In the genomic region with DNA sequence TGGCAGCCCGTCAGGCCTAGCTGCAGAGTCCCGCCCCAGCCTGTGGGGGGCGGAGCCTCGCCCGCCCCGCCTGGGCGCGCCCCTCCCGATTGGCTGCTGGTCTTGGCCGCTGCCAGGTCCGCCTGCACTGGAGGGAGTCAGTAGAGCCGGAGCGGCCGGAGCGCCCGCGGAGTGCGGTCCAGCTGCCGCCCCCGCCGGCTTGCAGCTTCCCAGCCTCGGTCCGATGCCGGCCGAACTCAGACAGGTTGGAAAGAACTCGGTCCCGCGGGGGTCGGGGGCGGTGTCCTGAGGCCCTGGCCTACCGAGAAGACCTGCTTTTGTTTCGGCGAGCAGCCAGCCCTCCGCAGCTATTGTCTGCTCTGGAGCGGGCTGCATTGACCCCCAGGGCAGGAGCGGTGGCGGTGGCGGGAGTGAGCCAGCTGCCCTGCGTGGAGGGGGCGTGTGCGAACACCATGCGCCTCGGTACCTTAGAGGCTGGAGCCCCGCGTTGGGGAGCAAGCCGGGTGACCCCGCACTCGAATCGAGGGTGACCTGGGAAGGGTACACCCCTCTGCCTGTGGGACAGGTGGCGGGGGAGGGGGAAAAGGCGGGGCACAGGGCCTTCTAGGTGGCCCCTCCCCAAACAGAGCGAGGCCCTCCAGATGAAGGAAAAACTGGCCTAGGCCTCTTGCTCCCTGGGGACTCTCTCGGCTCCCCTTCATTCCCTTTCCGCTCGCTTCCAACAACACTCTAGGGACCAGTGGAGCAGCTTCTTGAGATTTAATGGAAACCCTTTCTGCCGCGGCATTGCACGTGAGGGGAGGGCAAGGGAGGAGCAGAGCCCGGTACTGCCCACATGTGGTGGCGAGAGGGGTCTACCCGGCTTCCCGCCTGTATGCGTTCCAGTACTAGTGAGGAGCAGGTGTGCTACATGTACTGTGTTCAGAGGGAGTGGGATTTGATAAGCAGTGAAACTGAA, we compare ENCODE assay signal across 7 mouse cellular contexts. TPM values are rescaled to one million over a fixed set of nuclear protein-coding genes. Genes with fewer than 3 reads are reported as not detected.
A peak's percentile ranks its signal among the peaks of the same experiment; 100 is the strongest.
DNase-seq lines count a peak whose midpoint lies in the region; ATAC-seq lines count a peak whose summit lies in the region.

No protein-coding gene starts in this region.

- H3K4me3 ChIP-seq in intestine, embryonic 14.5 days (ENCODE audit: low read depth, low read length), result peak overlapping the region; percentile 77
- H3K4me3 ChIP-seq in limb, embryonic 11.5 days (ENCODE audit: low read depth, low read length), result peak overlapping the region; percentile 84
- H3K4me3 ChIP-seq in midbrain, embryonic 12.5 days, result peak overlapping the region; percentile 76

- H3K27ac ChIP-seq in intestine, embryonic 14.5 days (ENCODE audit: low read depth), result peak overlapping the region; percentile 66
- peak overlapping the region; percentile 68 for H3K27ac ChIP-seq in limb, embryonic 11.5 days (replicated peaks; ENCODE audit: low read depth, low read length)
- peak overlapping the region; percentile 91 for H3K27ac ChIP-seq in midbrain, embryonic 12.5 days (replicated peaks)

- intact Hi-C loops in gastrocnemius, postnatal 36 days (cut with DNase I), result no loop called here

- peak overlapping the region; percentile 74 for H3K9ac ChIP-seq in intestine, embryonic 14.5 days (ENCODE audit: low read length)
- peak overlapping the region; percentile 76 for H3K9ac ChIP-seq in limb, embryonic 11.5 days (ENCODE audit: low read length)
- peak overlapping the region; percentile 86 for H3K9ac ChIP-seq in midbrain, embryonic 12.5 days (replicated peaks)

- no peaks in the 10 kb centered on the region for H3K9me3 ChIP-seq in intestine, embryonic 14.5 days (ENCODE audit: control insufficient read depth, low read length)
- no peaks in the 10 kb centered on the region for H3K9me3 ChIP-seq in limb, embryonic 11.5 days (ENCODE audit: control insufficient read depth, low read length)
- no peaks in the 10 kb centered on the region for H3K9me3 ChIP-seq in midbrain, embryonic 12.5 days

- H3K36me3 ChIP-seq in intestine, embryonic 14.5 days (ENCODE audit: control insufficient read depth, insufficient read depth, low read length), result peaks cover 9% of the 10 kb centered on the region
- peaks cover 5% of the 10 kb centered on the region for H3K36me3 ChIP-seq in limb, embryonic 11.5 days (ENCODE audit: control insufficient read depth, insufficient read depth, low read length)
- peaks cover 17% of the 10 kb centered on the region for H3K36me3 ChIP-seq in midbrain, embryonic 12.5 days

- ATAC-seq in intestine, embryonic 14.5 days (replicated peaks; ENCODE audit: low FRiP score, low TSS enrichment, low read depth), result peak; percentile 78
- ATAC-seq in limb, embryonic 11.5 days (ENCODE audit: insufficient number of reproducible peaks, low FRiP score, low TSS enrichment, low read depth), result peak; percentile 79
- peak; percentile 82 for ATAC-seq in midbrain, embryonic 12.5 days (ENCODE audit: low FRiP score, low read depth)

- under 1% methylated on average over 63 of the region's 63 CpGs for WGBS in intestine, embryonic 14.5 days
- under 1% methylated on average over 62 of the region's 63 CpGs for WGBS in limb, embryonic 11.5 days
- under 1% methylated on average over 59 of the region's 63 CpGs for WGBS in midbrain, embryonic 12.5 days

- H3K4me2 ChIP-seq in intestine, embryonic 14.5 days (ENCODE audit: low read length), result peak overlapping the region; percentile 99
- H3K4me2 ChIP-seq in limb, embryonic 11.5 days (ENCODE audit: low read depth, severe bottlenecking), result peak overlapping the region; percentile 70
- H3K4me2 ChIP-seq in midbrain, embryonic 12.5 days (replicated peaks), result peak overlapping the region; percentile 90

- H3K27me3 ChIP-seq in intestine, embryonic 14.5 days (replicated peaks; ENCODE audit: control insufficient read depth, insufficient read depth, low read length), result no peaks in the 10 kb centered on the region
- H3K27me3 ChIP-seq in limb, embryonic 11.5 days (ENCODE audit: control insufficient read depth, insufficient read depth, low read length), result no peaks in the 10 kb centered on the region
- no peaks in the 10 kb centered on the region for H3K27me3 ChIP-seq in midbrain, embryonic 12.5 days

- peak; percentile 85 to 87 for DNase-seq in adrenal gland, adult 18-20 months (ENCODE audit: low spot score in 2 of 2)
- DNase-seq in embryo, embryonic 10 days (ENCODE audit: low spot score), result peak; percentile 89
- peak; percentile 82 to 85 for DNase-seq in gastrocnemius, postnatal 36 days
- peak; percentile 86 for DNase-seq in intestine, embryonic 14.5 days (ENCODE audit: low spot score)
- peak; percentile 90 for DNase-seq in limb, embryonic 11.5 days (ENCODE audit: low spot score)
- DNase-seq in spleen, adult 12 weeks (ENCODE audit: low spot score), result peak; percentile 86

- H3K4me1 ChIP-seq in intestine, embryonic 14.5 days (replicated peaks; ENCODE audit: control insufficient read depth, insufficient read depth, low read length), result peaks cover 36% of the 10 kb centered on the region
- H3K4me1 ChIP-seq in limb, embryonic 11.5 days (ENCODE audit: control insufficient read depth, insufficient read depth, low read length), result peaks cover 23% of the 10 kb centered on the region
- H3K4me1 ChIP-seq in midbrain, embryonic 12.5 days, result peaks cover 65% of the 10 kb centered on the region

RNA-seq across cellular contexts. Expression of a gene that starts 33.4 kb away (rescaled TPM):
- total RNA-seq in adrenal gland, adult 18-20 months (2021), result 10 to 100 TPM; 75.6 to 98.9 TPM
- total RNA-seq in gastrocnemius, postnatal 36 days (2021), result 10 to 100 TPM; 16.4 to 17.6 TPM
- polyA plus RNA-seq in intestine, embryonic 14.5 days (2014; fragmentation: Nextera tagmentation; extraction: Ambion mirVana), result 17.0 and 17.4 TPM in 2 replicates
- polyA plus RNA-seq in limb, embryonic 11.5 days (2014; fragmentation: Nextera tagmentation; extraction: Ambion mirVana), result 21.0 and 21.9 TPM in 2 replicates
- polyA plus RNA-seq in midbrain, embryonic 12.5 days (2016; fragmentation: Nextera tagmentation; extraction: Ambion mirVana), result 22.5 and 23.8 TPM in 2 replicates

RNA-seq across cellular contexts. Expression of a gene that starts 33.9 kb away (rescaled TPM):
- 100 to 1,000 TPM; 191 to 384 TPM for total RNA-seq in adrenal gland, adult 18-20 months (2021)
- 10 to 100 TPM; 35.4 to 38.4 TPM for total RNA-seq in gastrocnemius, postnatal 36 days (2021)
- 95.4 and 95.6 TPM in 2 replicates for polyA plus RNA-seq in intestine, embryonic 14.5 days (2014; fragmentation: Nextera tagmentation; extraction: Ambion mirVana)
- 55.4 and 64.2 TPM in 2 replicates for polyA plus RNA-seq in limb, embryonic 11.5 days (2014; fragmentation: Nextera tagmentation; extraction: Ambion mirVana)
- 54.9 and 60.1 TPM in 2 replicates for polyA plus RNA-seq in midbrain, embryonic 12.5 days (2016; fragmentation: Nextera tagmentation; extraction: Ambion mirVana)

RNA-seq across cellular contexts. Expression of a gene that starts 44.8 kb away (rescaled TPM):
- 10 to 100 TPM; 26.6 to 27.5 TPM for total RNA-seq in adrenal gland, adult 18-20 months (2021)
- 10 to 100 TPM; 10.2 to 14.3 TPM for total RNA-seq in gastrocnemius, postnatal 36 days (2021)
- 31.7 and 33.0 TPM in 2 replicates for polyA plus RNA-seq in intestine, embryonic 14.5 days (2014; fragmentation: Nextera tagmentation; extraction: Ambion mirVana)
- 32.9 and 33.2 TPM in 2 replicates for polyA plus RNA-seq in limb, embryonic 11.5 days (2014; fragmentation: Nextera tagmentation; extraction: Ambion mirVana)
- polyA plus RNA-seq in midbrain, embryonic 12.5 days (2016; fragmentation: Nextera tagmentation; extraction: Ambion mirVana), result 129 and 134 TPM in 2 replicates

RNA-seq across cellular contexts. Expression of a gene that starts 44.8 kb away (rescaled TPM):
- 10 to 100 TPM; 24.2 to 31.3 TPM for total RNA-seq in adrenal gland, adult 18-20 months (2021)
- total RNA-seq in gastrocnemius, postnatal 36 days (2021), result 10 to 100 TPM; 40.3 to 51.5 TPM
- polyA plus RNA-seq in intestine, embryonic 14.5 days (2014; fragmentation: Nextera tagmentation; extraction: Ambion mirVana), result 34.8 and 34.9 TPM in 2 replicates
- 20.1 and 21.2 TPM in 2 replicates for polyA plus RNA-seq in limb, embryonic 11.5 days (2014; fragmentation: Nextera tagmentation; extraction: Ambion mirVana)
- 48.2 and 49.7 TPM in 2 replicates for polyA plus RNA-seq in midbrain, embryonic 12.5 days (2016; fragmentation: Nextera tagmentation; extraction: Ambion mirVana)

Comparison
In these comparisons a context has a peak if more than half of its experiments do, and no peak if none do; other contexts are left out.
1. Peak in every context shown above with its lines: DNase-seq, ATAC-seq, H3K4me3 ChIP-seq and H3K27ac ChIP-seq.